Comparison of ENCODE assay signal across 18 mouse cellular contexts in the genomic region with DNA sequence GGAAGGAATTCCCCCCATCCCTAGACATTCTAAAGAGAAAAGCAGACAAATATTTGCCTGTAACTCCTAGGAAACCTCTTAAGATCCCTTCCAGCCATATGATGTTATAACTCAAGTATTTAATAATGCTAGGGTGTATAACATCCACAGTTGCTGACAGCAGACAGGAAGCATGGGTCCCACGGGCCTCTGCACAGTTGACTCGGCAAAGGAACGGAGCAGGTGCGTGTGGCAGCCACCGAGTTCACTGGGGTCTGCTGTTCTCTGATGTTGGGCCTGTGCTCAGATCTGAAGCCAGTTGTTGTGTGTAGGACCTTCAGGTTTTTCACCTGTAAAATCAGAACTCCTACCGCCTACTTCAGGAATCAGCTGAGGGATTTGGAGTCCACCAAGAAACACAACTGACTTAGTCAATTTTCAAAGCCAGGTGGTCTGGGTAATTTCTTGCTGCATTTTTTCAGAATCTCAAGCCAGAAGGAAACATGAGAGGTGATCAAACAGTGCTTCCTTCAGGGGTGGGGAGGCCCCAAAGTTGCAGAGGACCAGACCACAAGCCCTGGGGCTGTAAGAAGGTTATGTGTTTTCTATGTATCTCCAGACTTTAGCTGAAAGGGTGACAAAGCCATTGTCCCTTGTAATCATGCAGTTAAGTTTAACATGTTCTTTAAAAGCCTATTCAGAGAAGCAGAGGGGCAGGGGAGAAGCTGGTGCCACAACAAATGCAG.
A peak's percentile ranks its signal among the peaks of the same experiment; 100 is the strongest.
DNase-seq lines count a peak whose midpoint lies in the region; ATAC-seq and TF ChIP-seq lines count a peak whose summit lies in the region.
"Had no signal": no experiment of that assay in that cellular context is flagged by ENCODE, and none has a peak within 500 bp of the region (broad histone marks: within the 10 kb centered on the region; RNA-seq: fewer than 3 reads in every experiment).

No protein-coding gene starts in this region.

- H3K9me3 ChIP-seq in midbrain, embryonic 11.5 days (ENCODE audit: control insufficient read depth, low read length) = no peaks in the 10 kb centered on the region
- no peaks in the 10 kb centered on the region for H3K9me3 ChIP-seq in midbrain, postnatal 0 days (ENCODE audit: low read length)
- H3K9me3 ChIP-seq in limb, embryonic 13.5 days = no peaks in the 10 kb centered on the region
- H3K9me3 ChIP-seq: hindbrain, embryonic 13.5 days; liver, embryonic 13.5 days had no signal

- no peaks in the 10 kb centered on the region for H3K36me3 ChIP-seq in midbrain, embryonic 11.5 days (ENCODE audit: control insufficient read depth, insufficient read depth, low read length)
- H3K36me3 ChIP-seq in midbrain, postnatal 0 days (ENCODE audit: insufficient read depth, low read length) = peaks cover 6% of the 10 kb centered on the region; the same call in 1 of the 2 replicates
- H3K36me3 ChIP-seq in limb, embryonic 13.5 days = no peaks in the 10 kb centered on the region
- H3K36me3 ChIP-seq: liver, embryonic 13.5 days had no signal

- 97% methylated on average over 6 of the region's 6 CpGs for WGBS in midbrain, embryonic 11.5 days
- 82% methylated on average over 6 of the region's 6 CpGs for WGBS in midbrain, postnatal 0 days
- 43% methylated on average over 6 of the region's 6 CpGs for WGBS in limb, embryonic 13.5 days

- H3K27ac ChIP-seq in midbrain, embryonic 11.5 days (ENCODE audit: low read depth, low read length) = no peak overlapping the region
- no peak overlapping the region for H3K27ac ChIP-seq in midbrain, postnatal 0 days (ENCODE audit: low read depth, low read length)
- 0 out of 2 replicates have a peak overlapping the region, but pooled peaks have one; percentile 8 for H3K27ac ChIP-seq in limb, embryonic 13.5 days
- H3K27ac ChIP-seq: hindbrain, embryonic 13.5 days; liver, embryonic 13.5 days had no signal

- no peaks in the 10 kb centered on the region for H3K27me3 ChIP-seq in midbrain, embryonic 11.5 days (ENCODE audit: control insufficient read depth, insufficient read depth, low read length)
- no peaks in the 10 kb centered on the region for H3K27me3 ChIP-seq in midbrain, postnatal 0 days (ENCODE audit: insufficient read depth, low read length)
- H3K27me3 ChIP-seq in limb, embryonic 13.5 days = peaks cover 7% of the 10 kb centered on the region; the same call in 1 of the 2 replicates
- H3K27me3 ChIP-seq: hindbrain, embryonic 13.5 days; liver, embryonic 13.5 days had no signal

- H3K4me3 ChIP-seq in midbrain, embryonic 11.5 days (ENCODE audit: low read depth, low read length) = no peak overlapping the region
- no peak overlapping the region for H3K4me3 ChIP-seq in midbrain, postnatal 0 days (ENCODE audit: low read depth, low read length)
- no peak overlapping the region for H3K4me3 ChIP-seq in limb, embryonic 13.5 days
- H3K4me3 ChIP-seq: hindbrain, embryonic 13.5 days; liver, embryonic 13.5 days had no signal

- ATAC-seq in midbrain, embryonic 11.5 days (ENCODE audit: low FRiP score) = no peak
- ATAC-seq in midbrain, postnatal 0 days (ENCODE audit: low FRiP score) = no peak
- ATAC-seq in limb, embryonic 13.5 days (ENCODE audit: low FRiP score, low read depth) = peak; percentile 81
- ATAC-seq: forebrain, embryonic 16.5 days; midbrain, embryonic 16.5 days had no signal

- no peak overlapping the region for H3K9ac ChIP-seq in midbrain, embryonic 11.5 days (ENCODE audit: low read length)
- no peak overlapping the region for H3K9ac ChIP-seq in midbrain, postnatal 0 days (replicated peaks; ENCODE audit: low read length, poor library complexity, severe bottlenecking)
- H3K9ac ChIP-seq in limb, embryonic 13.5 days = no peak overlapping the region
- H3K9ac ChIP-seq: hindbrain, embryonic 13.5 days; liver, embryonic 13.5 days had no signal

- peak; percentile 72 for DNase-seq in midbrain, embryonic 11.5 days (ENCODE audit: low spot score, missing footprints)
- no peak for DNase-seq in midbrain, postnatal 0 days (ENCODE audit: low spot score)
- DNase-seq in thymus, postnatal 10 days (ENCODE audit: low spot score in 2 of 2) = peak; percentile 75 to 83
- DNase-seq in embryo, embryonic 11 days = no peak
- DNase-seq in cerebellum, adult 9-11 months = no peak
- DNase-seq in liver = no peak
- DNase-seq: adrenal gland, postnatal 10 days; cerebellum, adult 18-20 months; gastrocnemius, postnatal 25 days; kidney, adult 11 months; layer of hippocampus, adult 9-11 months; liver, embryonic 13.5 days; lung, adult 2 months; lung, postnatal 36 days had no signal

- TF ChIP-seq CTCF in midbrain, postnatal 0 days (IDR thresholded peaks at IDR 0.05) = no peak

- H3K4me1 ChIP-seq in midbrain, embryonic 11.5 days (ENCODE audit: control insufficient read depth, insufficient read depth, low read length) = no peaks in the 10 kb centered on the region
- no peaks in the 10 kb centered on the region for H3K4me1 ChIP-seq in midbrain, postnatal 0 days (ENCODE audit: insufficient read depth, low read length)
- peaks cover 40% of the 10 kb centered on the region for H3K4me1 ChIP-seq in limb, embryonic 13.5 days

- H3K4me2 ChIP-seq in midbrain, embryonic 11.5 days = no peak overlapping the region
- no peak overlapping the region for H3K4me2 ChIP-seq in midbrain, postnatal 0 days (ENCODE audit: low read depth, low read length, poor library complexity, severe bottlenecking)
- no peak overlapping the region for H3K4me2 ChIP-seq in limb, embryonic 13.5 days (replicated peaks)
- H3K4me2 ChIP-seq: hindbrain, embryonic 13.5 days; liver, embryonic 13.5 days had no signal

Comparison
In these comparisons a context has a peak if more than half of its experiments do, and no peak if none do; other contexts are left out.
1. DNase-seq: peak in midbrain, embryonic 11.5 days (single experiment) and thymus, postnatal 10 days (2 of 2); none in midbrain, postnatal 0 days (single experiment), embryo, embryonic 11 days (single experiment), cerebellum, adult 9-11 months (single experiment) and liver (single experiment).